Mouse (Mus musculus): ENCODE measurements at regions not wholly inside any gene's neighbourhood (a gene's known extent, or its start where the extent isn't known, plus 50 kb on each side); places are given as distances from the start of the nearest gene placed in this dataset.
A peak's percentile ranks its signal among the peaks of the same experiment; 100 is the strongest.

DNA sequence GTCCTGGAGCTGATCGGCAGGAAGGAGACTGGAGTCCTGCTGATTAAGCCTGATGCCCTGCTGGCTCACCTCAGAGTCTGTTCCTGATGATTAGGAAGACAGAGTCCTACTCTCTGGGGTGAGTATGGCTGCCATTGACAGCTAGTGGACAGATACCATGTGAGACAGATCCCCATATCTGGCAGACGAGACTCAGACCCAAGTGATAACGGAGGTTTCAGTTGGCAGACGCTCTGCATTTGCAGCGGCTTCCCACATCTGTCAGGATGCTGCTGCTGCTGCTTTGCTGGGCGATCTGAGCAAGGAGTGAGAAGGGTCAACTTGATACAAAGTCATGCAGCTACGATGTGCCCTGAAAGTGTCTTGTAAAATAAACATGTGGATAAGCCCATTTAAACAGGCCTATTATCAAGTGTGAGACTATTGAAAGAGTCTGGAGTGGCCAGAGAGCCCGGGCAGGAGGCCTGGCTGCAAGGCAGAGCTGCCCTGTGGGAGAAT is 98.1 kb upstream of the Cops8 start:
- no peaks in the 10 kb centered on the region; the same call in 1 of the 2 replicates for H3K27me3 ChIP-seq
- H3K27ac ChIP-seq (replicated peaks): peak overlapping the region; percentile 4
- no peaks in the 10 kb centered on the region for H3K36me3 ChIP-seq
- 0 out of 2 replicates have a peak, but pooled peaks cover 2% of the 10 kb centered on the region for H3K9me3 ChIP-seq
- H3K4me1 ChIP-seq: peaks cover 15% of the 10 kb centered on the region
- ATAC-seq (ENCODE audit: low FRiP score, low read depth): no peak
- WGBS: 16% methylated on average over 8 of the region's 8 CpGs
- no peak overlapping the region for H3K9ac ChIP-seq (replicated peaks)
- H3K4me2 ChIP-seq (replicated peaks): no peak overlapping the region
- H3K4me3 ChIP-seq: no peak overlapping the region

DNA sequence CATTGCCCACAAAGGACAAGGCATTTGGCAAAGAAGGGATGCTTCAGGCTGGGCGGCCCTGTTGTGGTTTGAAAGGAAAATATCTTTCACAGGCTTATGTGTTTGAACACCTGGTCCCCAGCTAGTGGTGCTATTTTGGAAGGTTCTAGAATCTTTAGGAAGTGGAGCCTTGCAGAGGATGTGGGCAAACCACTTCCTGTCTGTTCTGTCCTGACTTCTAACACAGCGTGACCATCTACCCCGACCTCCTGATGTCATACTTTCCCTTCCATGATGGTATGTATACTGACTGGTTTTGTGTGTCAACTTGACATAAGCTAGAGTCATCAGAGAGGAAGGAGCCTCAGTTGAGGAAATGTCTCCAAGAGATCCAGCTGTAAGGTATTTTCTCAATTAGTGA is 97.2 kb upstream of the Cops8 start:
- peaks cover 15% of the 10 kb centered on the region for H3K4me1 ChIP-seq
- ATAC-seq (ENCODE audit: low FRiP score, low read depth): no peak
- H3K4me3 ChIP-seq: no peak overlapping the region
- no peak overlapping the region for H3K27ac ChIP-seq (replicated peaks)
- WGBS: 90% methylated on average over 3 of the region's 3 CpGs
- H3K27me3 ChIP-seq: no peaks in the 10 kb centered on the region; the same call in 1 of the 2 replicates
- H3K36me3 ChIP-seq: no peaks in the 10 kb centered on the region
- no peak overlapping the region for H3K4me2 ChIP-seq (replicated peaks)
- H3K9ac ChIP-seq (replicated peaks): no peak overlapping the region
- H3K9me3 ChIP-seq: no peaks in the 10 kb centered on the region

GRCm38 (mm10) chr1:90506582-90506981 is 96.2 kb upstream of the Cops8 start:
- H3K4me1 ChIP-seq: peaks cover 15% of the 10 kb centered on the region
- 87% methylated on average over 9 of the region's 9 CpGs for WGBS
- H3K36me3 ChIP-seq: no peaks in the 10 kb centered on the region
- no peak for ATAC-seq (ENCODE audit: low FRiP score, low read depth)
- H3K27me3 ChIP-seq: no peaks in the 10 kb centered on the region; the same call in 1 of the 2 replicates
- no peak overlapping the region for H3K4me2 ChIP-seq (replicated peaks)
- H3K9ac ChIP-seq (replicated peaks): no peak overlapping the region
- no peaks in the 10 kb centered on the region for H3K9me3 ChIP-seq
- H3K27ac ChIP-seq (replicated peaks): no peak overlapping the region
- H3K4me3 ChIP-seq: no peak overlapping the region

- H3K9ac ChIP-seq (replicated peaks): no peak overlapping the region
- H3K4me3 ChIP-seq: no peak overlapping the region
- no peaks in the 10 kb centered on the region for H3K36me3 ChIP-seq
- H3K4me2 ChIP-seq (replicated peaks): no peak overlapping the region
- no peak overlapping the region for H3K27ac ChIP-seq (replicated peaks)
- no peak for ATAC-seq (ENCODE audit: low FRiP score, low read depth)
- H3K27me3 ChIP-seq: no peaks in the 10 kb centered on the region; the same call in 1 of the 2 replicates
- H3K9me3 ChIP-seq: no peaks in the 10 kb centered on the region
- 88% methylated on average over 7 of the region's 7 CpGs for WGBS
- H3K4me1 ChIP-seq: peaks cover 12% of the 10 kb centered on the region
Observed at GRCm38 (mm10) chr1:90509371-90509770, 93.4 kb upstream of the Cops8 start.

- no peak for ATAC-seq (ENCODE audit: low FRiP score, low read depth)
- Histone ChIP-seq H3K36me3 (no peaks in the 10 kb centered on the region), H3K9me3 (no peaks in the 10 kb centered on the region), H3K4me1 (0 out of 2 replicates have a peak, but pooled peaks cover 3% of the 10 kb centered on the region), H3K4me2 (replicated peaks) (no peak overlapping the region), H3K27ac (replicated peaks) (no peak overlapping the region), H3K9ac (replicated peaks) (no peak overlapping the region), H3K4me3 (no peak overlapping the region), H3K27me3 (no peaks in the 10 kb centered on the region)
- 85% methylated on average over 4 of the region's 4 CpGs for WGBS
Observed at GRCm38 (mm10) chr1:90513442-90514070, 89.2 kb upstream of the Cops8 start.

DNA sequence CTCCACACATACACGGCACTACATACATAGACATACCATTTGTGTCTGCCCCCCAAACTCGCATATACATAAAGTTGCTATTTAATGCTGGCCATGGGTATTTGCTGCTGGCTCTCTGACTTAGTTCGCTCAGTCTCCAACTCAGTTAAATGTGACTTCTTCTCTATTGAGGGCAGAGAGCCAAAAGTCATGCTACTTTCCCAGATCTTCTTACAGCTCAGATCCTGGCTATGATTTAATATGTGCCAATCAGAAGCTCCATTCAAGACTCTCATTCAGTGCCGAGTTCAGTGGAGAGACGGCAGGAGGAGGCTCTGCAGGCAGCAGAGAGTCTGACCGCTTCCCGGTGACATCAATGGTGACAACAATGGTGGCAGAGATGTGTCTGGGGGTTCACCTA is 88.6 kb upstream of the Cops8 start:
- H3K4me2 ChIP-seq (replicated peaks): no peak overlapping the region
- ATAC-seq (ENCODE audit: low FRiP score, low read depth): no peak
- no peaks in the 10 kb centered on the region for H3K36me3 ChIP-seq
- no peaks in the 10 kb centered on the region for H3K9me3 ChIP-seq
- no peaks in the 10 kb centered on the region for H3K27me3 ChIP-seq
- 84% methylated on average over 7 of the region's 7 CpGs for WGBS
- no peak overlapping the region for H3K9ac ChIP-seq (replicated peaks)
- no peak overlapping the region for H3K27ac ChIP-seq (replicated peaks)
- no peak overlapping the region for H3K4me3 ChIP-seq
- H3K4me1 ChIP-seq: peaks cover 9% of the 10 kb centered on the region

DNA sequence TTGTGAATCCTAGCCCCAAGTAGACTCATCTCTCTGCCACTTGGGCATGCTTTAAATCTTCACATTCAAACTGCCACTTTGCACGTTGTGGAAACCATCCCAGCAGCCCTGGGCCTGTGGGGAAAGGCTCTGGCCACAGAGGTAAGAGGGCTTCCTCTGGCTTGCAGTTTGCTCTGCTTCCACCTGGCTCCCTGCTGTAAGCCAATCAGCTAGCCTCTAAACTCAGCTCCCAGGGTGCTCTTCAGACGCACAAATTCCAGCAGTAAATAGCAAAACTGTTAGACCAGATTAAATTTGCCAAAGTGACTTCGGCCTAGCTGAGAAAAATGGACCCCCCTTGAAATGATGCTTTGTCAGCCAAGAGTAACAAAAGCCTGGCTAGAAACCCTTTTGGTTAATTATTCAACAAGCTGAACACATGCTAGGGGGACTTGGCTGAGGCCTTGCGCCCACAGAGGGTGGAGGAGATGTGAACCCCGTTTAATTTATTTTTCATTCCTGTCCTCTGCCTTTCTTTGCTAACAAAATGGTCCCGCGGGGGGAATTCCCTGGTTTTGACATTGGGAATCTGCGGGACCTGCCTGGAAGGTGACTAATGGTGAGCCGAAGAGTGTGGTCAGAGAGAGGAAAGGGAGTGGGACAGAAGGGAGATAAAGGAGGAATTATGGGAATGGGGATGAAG is 84.1 kb upstream of the Cops8 start:
- Histone ChIP-seq H3K9ac (replicated peaks) (no peak overlapping the region), H3K4me1 (peaks cover 14% of the 10 kb centered on the region), H3K9me3 (no peaks in the 10 kb centered on the region), H3K36me3 (no peaks in the 10 kb centered on the region), H3K27me3 (no peaks in the 10 kb centered on the region), H3K4me3 (no peak overlapping the region), H3K27ac (replicated peaks) (no peak overlapping the region), H3K4me2 (replicated peaks) (no peak overlapping the region)
- ATAC-seq (ENCODE audit: low FRiP score, low read depth): no peak
- WGBS: 74% methylated on average over 9 of the region's 9 CpGs

DNA sequence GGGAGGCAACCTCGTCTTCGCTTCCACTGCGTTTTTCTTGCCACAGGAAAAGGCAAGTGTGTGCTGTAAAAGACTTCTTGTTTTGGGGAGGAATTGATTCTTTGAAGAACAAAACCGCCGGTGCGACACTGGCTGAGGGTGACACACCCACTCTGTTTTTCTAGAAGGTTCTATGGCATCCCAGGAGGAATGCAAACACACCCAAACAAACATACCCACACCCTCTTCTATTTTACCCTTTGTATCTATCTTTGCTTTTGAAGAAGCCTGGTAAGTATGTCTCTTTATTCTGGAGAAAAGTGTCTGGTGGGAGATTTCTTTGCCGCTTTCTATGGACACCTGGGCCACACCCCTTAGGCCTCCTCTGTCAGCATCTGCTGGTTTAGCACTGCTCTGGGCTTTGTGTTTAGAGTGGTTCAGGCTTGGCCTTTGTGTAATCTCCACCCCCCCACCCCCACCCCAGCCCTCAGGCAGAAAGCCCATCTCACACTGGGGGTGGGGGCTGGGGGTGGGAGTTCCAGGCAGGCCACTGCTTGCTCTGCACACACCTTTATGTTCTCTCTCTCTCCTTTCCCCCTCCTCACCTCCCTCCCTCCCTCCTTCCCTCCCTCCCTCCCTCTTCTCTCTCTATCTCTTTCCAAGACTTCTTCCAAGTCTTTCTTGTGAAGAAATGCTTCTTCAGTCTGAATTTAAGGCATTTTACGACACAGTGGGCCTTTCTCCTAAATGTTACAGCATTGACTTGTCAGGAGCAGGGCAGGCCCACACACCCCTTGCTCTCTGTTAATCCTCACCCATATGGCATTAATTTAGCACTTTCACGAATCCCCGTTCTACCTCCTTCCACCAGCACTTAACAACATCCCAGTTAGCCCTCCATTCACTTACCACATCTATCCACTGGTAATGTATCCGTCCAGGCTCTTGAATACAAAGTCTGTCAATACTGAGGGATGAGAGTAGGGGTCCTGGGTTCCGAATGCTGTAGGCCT is 83.2 kb upstream of the Cops8 start:
- H3K4me1 ChIP-seq: peaks cover 14% of the 10 kb centered on the region
- no peak overlapping the region for H3K4me2 ChIP-seq (replicated peaks)
- H3K9me3 ChIP-seq: no peaks in the 10 kb centered on the region
- H3K36me3 ChIP-seq: no peaks in the 10 kb centered on the region
- no peaks in the 10 kb centered on the region for H3K27me3 ChIP-seq
- no peak overlapping the region for H3K27ac ChIP-seq (replicated peaks)
- no peak overlapping the region for H3K4me3 ChIP-seq
- no peak overlapping the region for H3K9ac ChIP-seq (replicated peaks)
- WGBS: 75% methylated on average over 12 of the region's 12 CpGs
- no peak for ATAC-seq (ENCODE audit: low FRiP score, low read depth)

GRCm38 (mm10) chr1:90522294-90522693 is 80.5 kb upstream of the Cops8 start:
- 87% methylated on average over 8 of the region's 8 CpGs for WGBS
- H3K4me1 ChIP-seq: peaks cover 16% of the 10 kb centered on the region
- no peak for ATAC-seq (ENCODE audit: low FRiP score, low read depth)
- no peaks in the 10 kb centered on the region for H3K9me3 ChIP-seq
- no peaks in the 10 kb centered on the region for H3K27me3 ChIP-seq
- H3K9ac ChIP-seq (replicated peaks): no peak overlapping the region
- no peak overlapping the region for H3K4me2 ChIP-seq (replicated peaks)
- no peak overlapping the region for H3K4me3 ChIP-seq
- no peak overlapping the region for H3K27ac ChIP-seq (replicated peaks)
- H3K36me3 ChIP-seq: no peaks in the 10 kb centered on the region

- Histone ChIP-seq H3K4me3 (no peak overlapping the region), H3K27ac (replicated peaks) (no peak overlapping the region), H3K9ac (replicated peaks) (no peak overlapping the region), H3K36me3 (no peaks in the 10 kb centered on the region), H3K9me3 (no peaks in the 10 kb centered on the region), H3K4me2 (replicated peaks) (no peak overlapping the region), H3K27me3 (no peaks in the 10 kb centered on the region), H3K4me1 (peaks cover 3% of the 10 kb centered on the region; the same call in 1 of the 2 replicates)
- no peak for ATAC-seq (ENCODE audit: low FRiP score, low read depth)
- 32% methylated on average over 3 of the region's 3 CpGs for WGBS
Observed at GRCm38 (mm10) chr1:90524641-90525220, 78.0 kb upstream of the Cops8 start.

GRCm38 (mm10) chr1:90526311-90526710 is 76.5 kb upstream of the Cops8 start:
- no peak overlapping the region for H3K27ac ChIP-seq (replicated peaks)
- peaks cover 3% of the 10 kb centered on the region; the same call in 1 of the 2 replicates for H3K4me1 ChIP-seq
- no peak overlapping the region for H3K9ac ChIP-seq (replicated peaks)
- no peaks in the 10 kb centered on the region for H3K36me3 ChIP-seq
- H3K4me3 ChIP-seq: no peak overlapping the region
- WGBS: 82% methylated on average over 7 of the region's 7 CpGs
- H3K9me3 ChIP-seq: no peaks in the 10 kb centered on the region
- no peaks in the 10 kb centered on the region for H3K27me3 ChIP-seq
- ATAC-seq (ENCODE audit: low FRiP score, low read depth): no peak
- H3K4me2 ChIP-seq (replicated peaks): no peak overlapping the region

Data from midbrain, embryonic 12.5 days (tissue).